Mouse (Mus musculus) liver, embryonic 16.5 days (tissue): ENCODE measurements around the gene Ssbp2. TPM values are rescaled to one million over a fixed set of nuclear protein-coding genes. Genes with fewer than 3 reads are reported as not detected.

Source experiments
- ATAC-seq: fragments of 200-750 bp; cut with Nextera tagmentation; 2 replicates; pipeline ENCODE4 v1.8.0; 2017; ENCODE audit warnings: low read depth, mild to moderate bottlenecking, moderate number of reproducible peaks, moderate library complexity
- H3K27ac ChIP-seq: fragments of 300-500 bp; sonication (generic); 2 replicates; pipeline ENCODE4 v1.5.1; 2014; ENCODE audit warnings: mild to moderate bottlenecking, low read length
- H3K27me3 ChIP-seq: fragments of 300-500 bp; sonication (generic); 2 replicates; pipeline ENCODE4 v1.6.1; 2014; ENCODE audit warnings: low read depth, low read length, mixed read lengths; ENCODE audit not compliant: control insufficient read depth, insufficient read depth
- H3K36me3 ChIP-seq: fragments of 300-500 bp; sonication (generic); 2 replicates; pipeline ENCODE4 v1.6.1; 2014; ENCODE audit warnings: mild to moderate bottlenecking; ENCODE audit not compliant: control insufficient read depth, insufficient read depth
- H3K4me1 ChIP-seq: fragments of 300-500 bp; sonication (generic); 2 replicates; pipeline ENCODE4 v1.6.1; 2014; ENCODE audit warnings: low read depth, low read length, mixed read lengths; ENCODE audit not compliant: control insufficient read depth
- H3K4me2 ChIP-seq: fragments of 300-500 bp; sonication (generic); 2 replicates; pipeline ENCODE4 v1.6.1; 2014; ENCODE audit warnings: low read depth, low read length, mixed read lengths
- H3K4me3 ChIP-seq: fragments of 300-500 bp; sonication (generic); 2 replicates; pipeline ENCODE4 v1.5.1; 2014; ENCODE audit warnings: low read depth, mild to moderate bottlenecking, low read length
- H3K9ac ChIP-seq: fragments of 300-500 bp; sonication (generic); 2 replicates; pipeline ENCODE4 v1.6.1; 2014; ENCODE audit warnings: low read depth, low read length
- H3K9me3 ChIP-seq: fragments of 300-500 bp; sonication (generic); replicated peaks from 2 replicates; pipeline ENCODE4 v1.6.1; 2016; ENCODE audit warnings: low read length; ENCODE audit not compliant: control insufficient read depth
- WGBS: fragments of 180-500 bp; shearing (Covaris S2); extraction: QIAGEN DNeasy Blood & Tissue Kit; methylation state at CpG from one replicate; pipeline ENCODE4 v1.1.7; 2014; ENCODE audit not compliant: insufficient replicate concordance; 5-methylcytosine and 5-hydroxymethylcytosine counted together
- polyA plus RNA-seq: library from polyadenylated mRNA; unstranded; fragments of >200 nt; fragmentation: Nextera tagmentation; extraction: Ambion mirVana; gene quantifications from 2 replicates; pipeline ENCODE4 v1.2.1, GENCODE M21; 2015

Ssbp2 gene
- polyA plus RNA-seq, 1 experiment from 2014 or later = 40.0 TPM

DNA sequence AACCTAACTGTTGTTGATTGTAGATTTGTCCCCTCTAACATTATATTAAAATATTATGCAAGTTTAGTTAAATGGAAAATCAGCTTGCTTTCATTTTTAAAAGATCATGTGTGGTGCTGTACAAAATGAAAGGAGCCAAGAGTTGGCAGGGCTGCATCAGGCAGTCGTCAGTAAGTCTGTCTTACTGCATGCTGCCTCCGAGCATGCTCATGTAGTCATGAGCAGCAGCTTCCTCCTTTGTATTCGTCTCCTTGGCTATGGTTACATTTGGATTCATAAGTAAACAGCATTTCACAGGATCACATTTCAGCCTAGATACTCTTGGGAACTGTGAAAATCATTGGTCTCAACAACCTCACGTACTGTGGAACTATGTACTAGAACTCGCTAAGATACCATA, 180.1 kb downstream of the Ssbp2 start:
- Histone ChIP-seq H3K4me2 (no peak overlapping the region), H3K4me1 (peaks cover 7% of the 10 kb centered on the region), H3K36me3 (no peaks in the 10 kb centered on the region), H3K9ac (no peak overlapping the region), H3K4me3 (no peak overlapping the region), H3K9me3 (no peaks in the 10 kb centered on the region), H3K27me3 (no peaks in the 10 kb centered on the region), H3K27ac (no peak overlapping the region)
- no peak for ATAC-seq
- 67% methylated on average over 5 of the region's 5 CpGs for WGBS

DNA sequence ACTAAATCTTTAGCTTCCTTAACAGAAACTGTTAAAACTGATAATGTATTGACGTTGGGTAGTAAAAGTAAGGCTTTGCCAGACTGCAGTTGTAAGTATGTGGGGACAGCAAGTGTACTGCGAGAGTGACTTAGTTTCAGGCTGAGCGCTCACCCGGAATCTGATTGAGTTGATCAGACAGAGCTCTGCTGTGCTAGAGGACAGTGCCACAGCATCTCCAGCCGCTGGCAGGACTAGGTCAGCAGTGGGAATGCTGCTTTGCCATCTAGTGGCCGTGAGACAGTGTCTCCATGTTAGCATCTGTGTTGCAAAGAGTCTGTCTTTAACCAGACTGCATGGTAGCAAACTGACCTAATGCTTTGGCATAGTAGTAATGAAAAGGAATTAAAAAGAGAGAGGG, 188.2 kb downstream of the Ssbp2 start:
- WGBS = 61% methylated on average over 6 of the region's 6 CpGs
- no peak overlapping the region for H3K4me2 ChIP-seq
- no peaks in the 10 kb centered on the region for H3K4me1 ChIP-seq
- H3K27ac ChIP-seq = no peak overlapping the region
- no peaks in the 10 kb centered on the region for H3K27me3 ChIP-seq
- H3K9ac ChIP-seq = no peak overlapping the region
- H3K4me3 ChIP-seq = no peak overlapping the region
- no peak for ATAC-seq
- H3K36me3 ChIP-seq = no peaks in the 10 kb centered on the region
- no peaks in the 10 kb centered on the region for H3K9me3 ChIP-seq

DNA sequence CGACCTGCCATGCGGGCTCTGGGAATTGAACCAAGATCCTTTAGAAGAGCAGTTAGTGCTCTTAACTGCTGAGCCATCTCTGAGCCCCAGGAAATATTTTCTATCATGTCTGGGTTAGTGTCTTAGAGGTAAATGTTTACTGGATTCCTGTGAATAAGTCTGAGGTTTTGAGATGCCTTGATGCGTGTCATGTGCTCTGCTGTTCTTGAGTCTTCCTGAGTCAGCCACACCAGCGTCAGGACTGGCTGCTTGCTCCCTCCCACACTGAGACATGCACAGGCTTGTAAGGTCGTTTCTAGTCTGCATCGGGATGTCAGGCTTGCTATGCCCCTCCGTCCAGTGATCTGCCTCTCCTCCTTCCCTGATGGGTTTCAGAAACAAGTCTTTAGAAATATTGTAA, 189.8 kb downstream of the Ssbp2 start:
- H3K9me3 ChIP-seq = no peaks in the 10 kb centered on the region

GRCm38 (mm10) chr13:91661068-91661795, 201.1 kb downstream of the Ssbp2 start:
- WGBS = 75% methylated on average over 5 of the region's 5 CpGs
- Histone ChIP-seq H3K4me3 (no peak overlapping the region), H3K36me3 (no peaks in the 10 kb centered on the region), H3K4me2 (no peak overlapping the region), H3K27me3 (no peaks in the 10 kb centered on the region), H3K9me3 (no peaks in the 10 kb centered on the region), H3K27ac (no peak overlapping the region), H3K4me1 (no peaks in the 10 kb centered on the region), H3K9ac (no peak overlapping the region)
- ATAC-seq = no peak

More for the DNA sequence above, 189.8 kb downstream of the Ssbp2 start:
- Histone ChIP-seq H3K27ac (no peak overlapping the region), H3K4me3 (no peak overlapping the region), H3K4me1 (no peaks in the 10 kb centered on the region), H3K4me2 (no peak overlapping the region), H3K9ac (no peak overlapping the region), H3K36me3 (no peaks in the 10 kb centered on the region), H3K27me3 (no peaks in the 10 kb centered on the region)
- ATAC-seq = no peak
- 75% methylated on average over 7 of the region's 7 CpGs for WGBS

DNA sequence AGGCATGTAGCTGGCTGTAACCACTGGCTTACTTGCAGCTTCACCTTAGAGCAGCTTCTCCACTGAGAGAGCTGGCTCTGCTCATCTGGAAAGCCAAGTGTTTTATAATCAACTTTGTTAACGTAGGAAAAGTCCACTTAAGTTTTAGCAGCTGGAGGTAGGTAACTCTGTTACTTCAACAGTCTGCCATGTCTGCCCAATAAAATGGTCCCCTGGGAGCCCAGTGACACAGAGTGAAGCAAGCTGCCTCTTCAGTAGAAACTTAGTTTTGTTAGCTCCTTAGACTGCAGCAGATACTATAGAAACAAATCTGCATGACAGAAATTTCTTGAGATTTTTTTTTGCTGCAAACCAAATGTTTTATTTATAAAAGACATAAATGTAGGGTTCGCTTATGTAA, 202.7 kb downstream of the Ssbp2 start:
- Histone ChIP-seq H3K4me3 (no peak overlapping the region), H3K36me3 (no peaks in the 10 kb centered on the region), H3K4me1 (no peaks in the 10 kb centered on the region), H3K4me2 (no peak overlapping the region), H3K9me3 (no peaks in the 10 kb centered on the region), H3K27me3 (no peaks in the 10 kb centered on the region), H3K9ac (no peak overlapping the region), H3K27ac (no peak overlapping the region)
- ATAC-seq = no peak
- 71% methylated on average over 2 of the region's 2 CpGs for WGBS

DNA sequence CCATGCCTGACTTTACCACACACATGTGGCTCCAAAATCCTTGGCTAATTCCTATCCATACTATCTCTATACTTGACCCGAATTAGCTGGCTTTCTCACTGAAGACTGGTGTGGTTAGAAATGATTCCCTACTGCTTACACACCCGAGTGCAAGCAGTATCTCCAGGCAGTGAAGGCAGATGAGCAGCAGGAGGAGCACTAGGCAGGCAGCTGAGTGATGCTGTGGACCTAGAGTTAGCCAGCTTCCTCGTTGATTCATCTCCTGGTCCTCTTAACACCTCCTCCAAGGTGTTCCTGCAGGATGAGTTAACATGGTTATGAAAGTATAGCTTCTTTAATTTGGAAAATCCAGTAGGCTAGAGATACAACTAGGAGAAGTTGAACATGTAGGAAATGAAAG, 213.2 kb downstream of the Ssbp2 start:
- Histone ChIP-seq H3K27ac (no peak overlapping the region), H3K27me3 (no peaks in the 10 kb centered on the region), H3K36me3 (no peaks in the 10 kb centered on the region), H3K4me1 (no peaks in the 10 kb centered on the region), H3K9ac (no peak overlapping the region), H3K4me3 (no peak overlapping the region), H3K4me2 (no peak overlapping the region), H3K9me3 (no peaks in the 10 kb centered on the region)
- ATAC-seq = no peak
- WGBS = 59% methylated on average over 3 of the region's 3 CpGs

DNA sequence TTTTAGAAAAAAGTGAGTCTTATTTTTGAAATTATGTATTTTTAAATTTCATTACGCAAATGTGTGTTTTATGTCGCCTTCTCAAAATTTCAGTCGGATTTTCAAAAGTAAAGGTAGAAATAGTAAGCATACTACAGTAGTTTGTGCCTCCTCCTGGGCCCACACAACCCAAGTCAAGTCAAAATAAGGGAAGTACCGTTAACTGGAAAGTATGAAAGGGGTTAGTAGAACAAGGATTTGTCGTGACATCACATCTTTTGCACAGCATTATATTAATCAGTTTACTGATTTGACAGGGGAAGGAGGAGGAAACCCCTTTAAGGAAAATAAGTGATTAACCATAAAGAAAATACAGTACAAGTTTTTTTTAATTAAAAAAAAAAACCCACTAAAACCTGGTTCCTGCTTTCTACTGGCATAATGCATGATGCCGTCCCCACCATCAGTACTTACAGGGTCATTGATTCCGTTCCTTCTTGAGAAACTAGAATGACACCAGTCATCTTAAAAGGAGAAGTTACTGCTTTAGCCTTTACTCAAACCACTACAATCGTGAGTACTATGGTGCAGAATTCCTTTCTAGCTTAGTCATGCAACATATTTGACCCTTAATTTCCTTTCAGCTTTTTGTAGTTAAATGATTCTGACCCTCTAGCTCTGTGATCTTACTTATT, 220.8 kb downstream of the Ssbp2 start:
- Histone ChIP-seq H3K9me3 (no peaks in the 10 kb centered on the region), H3K9ac (no peak overlapping the region), H3K27me3 (no peaks in the 10 kb centered on the region), H3K4me2 (no peak overlapping the region), H3K36me3 (no peaks in the 10 kb centered on the region), H3K4me1 (no peaks in the 10 kb centered on the region), H3K27ac (no peak overlapping the region), H3K4me3 (no peak overlapping the region)
- ATAC-seq = no peak
- 72% methylated on average over 8 of the region's 8 CpGs for WGBS

GRCm38 (mm10) chr13:91681474-91681873, 221.4 kb downstream of the Ssbp2 start:
- H3K4me2 ChIP-seq = no peak overlapping the region
- no peaks in the 10 kb centered on the region for H3K36me3 ChIP-seq
- no peaks in the 10 kb centered on the region for H3K4me1 ChIP-seq
- no peak overlapping the region for H3K9ac ChIP-seq
- ATAC-seq = no peak
- H3K9me3 ChIP-seq = no peaks in the 10 kb centered on the region
- H3K27me3 ChIP-seq = no peaks in the 10 kb centered on the region
- no peak overlapping the region for H3K4me3 ChIP-seq
- no peak overlapping the region for H3K27ac ChIP-seq
- 81% methylated on average over 3 of the region's 3 CpGs for WGBS

DNA sequence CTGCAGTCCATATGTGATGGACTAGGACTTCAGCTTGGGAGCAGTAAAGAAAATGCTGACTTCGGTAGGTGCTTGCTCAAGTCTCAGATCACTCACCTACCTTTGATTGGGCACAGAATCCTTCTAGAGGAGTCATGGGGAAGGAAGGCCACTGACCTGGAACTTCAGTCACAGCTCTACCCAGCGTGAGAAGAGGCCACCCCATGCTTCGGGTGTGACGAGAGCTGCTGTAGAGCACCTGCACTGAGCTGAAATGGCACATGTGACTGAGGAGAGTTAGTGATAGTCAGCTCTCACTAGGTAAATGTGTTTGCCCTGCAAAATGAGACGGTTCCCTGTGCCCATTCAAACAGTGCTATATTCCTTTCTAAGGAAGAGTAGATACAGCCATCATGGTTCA, 230.0 kb downstream of the Ssbp2 start:
- Histone ChIP-seq H3K4me2 (no peak overlapping the region), H3K4me1 (no peaks in the 10 kb centered on the region), H3K4me3 (no peak overlapping the region), H3K27me3 (no peaks in the 10 kb centered on the region), H3K9ac (no peak overlapping the region), H3K9me3 (no peaks in the 10 kb centered on the region), H3K36me3 (peaks cover 3% of the 10 kb centered on the region; the same call in 1 of the 2 replicates), H3K27ac (no peak overlapping the region)
- ATAC-seq = no peak
- 81% methylated on average over 5 of the region's 5 CpGs for WGBS
